Mouse (Mus musculus) embryonic facial prominence, embryonic 12.5 days (tissue): ENCODE results near the gene Odc1. TPM values are rescaled to one million over a fixed set of nuclear protein-coding genes. Genes with fewer than 3 reads are reported as not detected.

Experiments used
- ATAC-seq: fragments of 200-750 bp; cut with Nextera tagmentation; 2 replicates; pipeline ENCODE4 v1.8.0; 2017; ENCODE audit not compliant: insufficient number of reproducible peaks, insufficient read depth, low FRiP score, low TSS enrichment
- H3K27ac ChIP-seq: fragments of 300-500 bp; sonication (generic); 2 replicates; pipeline ENCODE4 v1.5.1; 2016; ENCODE audit warnings: mild to moderate bottlenecking
- H3K27me3 ChIP-seq: fragments of 300-500 bp; sonication (generic); 2 replicates; pipeline ENCODE4 v1.6.1; 2016; ENCODE audit warnings: mild to moderate bottlenecking, moderate library complexity
- H3K36me3 ChIP-seq: fragments of 300-500 bp; sonication (generic); 2 replicates; pipeline ENCODE4 v1.6.1; 2016; ENCODE audit warnings: mild to moderate bottlenecking
- H3K4me1 ChIP-seq: fragments of 300-500 bp; sonication (generic); 2 replicates; pipeline ENCODE4 v1.6.1; 2016
- H3K4me2 ChIP-seq: fragments of 300-500 bp; sonication (generic); replicated peaks from 2 replicates; pipeline ENCODE4 v1.6.1; 2016; ENCODE audit warnings: mild to moderate bottlenecking, moderate library complexity
- H3K4me3 ChIP-seq: fragments of 300-500 bp; sonication (generic); 2 replicates; pipeline ENCODE4 v1.5.1; 2016; ENCODE audit warnings: mild to moderate bottlenecking
- H3K9ac ChIP-seq: fragments of 300-500 bp; sonication (generic); 2 replicates; pipeline ENCODE4 v1.6.1; 2016; ENCODE audit warnings: mild to moderate bottlenecking, moderate library complexity
- H3K9me3 ChIP-seq: fragments of 300-500 bp; sonication (generic); 2 replicates; pipeline ENCODE4 v1.6.1; 2016; ENCODE audit warnings: mild to moderate bottlenecking, moderate library complexity
- WGBS: fragments of 180-500 bp; shearing (Covaris S2); methylation state at CpG from one replicate; pipeline ENCODE4 v1.1.7; 2016; 5-methylcytosine and 5-hydroxymethylcytosine counted together
- polyA plus RNA-seq: library from polyadenylated mRNA; unstranded; fragments of >200 nt; fragmentation: Nextera tagmentation; extraction: Ambion mirVana; gene quantifications from 2 replicates; pipeline ENCODE4 v1.2.1, GENCODE M21; 2016

Odc1 gene
- polyA plus RNA-seq, 1 experiment from 2014 or later: 277 TPM

GRCm38 (mm10) chr12:17574591-17574990, 30.0 kb downstream of the Odc1 start:
- Histone ChIP-seq H3K36me3 (no peaks in the 10 kb centered on the region), H3K4me1 (no peaks in the 10 kb centered on the region), H3K27me3 (no peaks in the 10 kb centered on the region), H3K4me2 (no peak overlapping the region), H3K4me3 (no peak overlapping the region), H3K9me3 (no peaks in the 10 kb centered on the region), H3K9ac (no peak overlapping the region), H3K27ac (no peak overlapping the region)
- 80% methylated on average over 4 of the region's 4 CpGs for WGBS
- ATAC-seq: no peak

GRCm38 (mm10) chr12:17575156-17575910, 30.7 kb downstream of the Odc1 start:
- H3K4me2 ChIP-seq: no peak overlapping the region
- 54% methylated on average over 5 of the region's 5 CpGs for WGBS

GRCm38 (mm10) chr12:17576041-17576440, 31.4 kb downstream of the Odc1 start:
- no peak overlapping the region for H3K4me3 ChIP-seq
- no peaks in the 10 kb centered on the region for H3K27me3 ChIP-seq
- no peaks in the 10 kb centered on the region for H3K4me1 ChIP-seq
- WGBS: 10% methylated on average over 6 of the region's 6 CpGs
- no peak overlapping the region for H3K9ac ChIP-seq
- H3K9me3 ChIP-seq: no peaks in the 10 kb centered on the region
- no peak overlapping the region for H3K27ac ChIP-seq
- H3K4me2 ChIP-seq: no peak overlapping the region
- no peaks in the 10 kb centered on the region for H3K36me3 ChIP-seq
- no peak for ATAC-seq

More at GRCm38 (mm10) chr12:17575156-17575910, 30.7 kb downstream of the Odc1 start:
- H3K27ac ChIP-seq: no peak overlapping the region
- H3K4me3 ChIP-seq: no peak overlapping the region
- H3K4me1 ChIP-seq: no peaks in the 10 kb centered on the region
- H3K36me3 ChIP-seq: no peaks in the 10 kb centered on the region
- no peak overlapping the region for H3K9ac ChIP-seq
- H3K27me3 ChIP-seq: no peaks in the 10 kb centered on the region
- H3K9me3 ChIP-seq: no peaks in the 10 kb centered on the region
- no peak for ATAC-seq

GRCm38 (mm10) chr12:17578601-17579000, 34.0 kb downstream of the Odc1 start:
- Histone ChIP-seq H3K4me2 (no peak overlapping the region), H3K9ac (no peak overlapping the region), H3K27ac (no peak overlapping the region), H3K4me3 (no peak overlapping the region), H3K9me3 (no peaks in the 10 kb centered on the region), H3K4me1 (peaks cover 5% of the 10 kb centered on the region; the same call in 1 of the 2 replicates), H3K27me3 (no peaks in the 10 kb centered on the region), H3K36me3 (no peaks in the 10 kb centered on the region)
- 25% methylated on average over 4 of the region's 4 CpGs for WGBS
- no peak for ATAC-seq

- H3K9ac ChIP-seq: no peak overlapping the region
- 67% methylated on average over 6 of the region's 6 CpGs for WGBS
- ATAC-seq: no peak
- H3K4me3 ChIP-seq: no peak overlapping the region
- no peaks in the 10 kb centered on the region for H3K9me3 ChIP-seq
- H3K27me3 ChIP-seq: no peaks in the 10 kb centered on the region
- H3K4me2 ChIP-seq: no peak overlapping the region
- peaks cover 14% of the 10 kb centered on the region; the same call in 1 of the 2 replicates for H3K4me1 ChIP-seq
- H3K36me3 ChIP-seq: no peaks in the 10 kb centered on the region
- no peak overlapping the region for H3K27ac ChIP-seq
These were observed 36.4 kb downstream of the Odc1 start for GRCm38 (mm10) chr12:17581001-17581400.

- Histone ChIP-seq H3K27me3 (no peaks in the 10 kb centered on the region), H3K27ac (no peak overlapping the region), H3K4me3 (no peak overlapping the region), H3K9ac (no peak overlapping the region), H3K4me1 (peaks cover 14% of the 10 kb centered on the region; the same call in 1 of the 2 replicates), H3K9me3 (no peaks in the 10 kb centered on the region), H3K4me2 (no peak overlapping the region), H3K36me3 (no peaks in the 10 kb centered on the region)
- WGBS: 94% methylated on average over 4 of the region's 4 CpGs
- no peak for ATAC-seq
These were observed 37.8 kb downstream of the Odc1 start for GRCm38 (mm10) chr12:17582406-17582805.

GRCm38 (mm10) chr12:17583860-17584259, 39.3 kb downstream of the Odc1 start:
- no peaks in the 10 kb centered on the region for H3K36me3 ChIP-seq
- H3K9ac ChIP-seq: no peak overlapping the region
- 11% methylated on average over 3 of the region's 3 CpGs for WGBS
- no peaks in the 10 kb centered on the region for H3K27me3 ChIP-seq
- H3K4me1 ChIP-seq: peaks cover 14% of the 10 kb centered on the region; the same call in 1 of the 2 replicates
- no peak overlapping the region for H3K4me2 ChIP-seq
- H3K27ac ChIP-seq: peak overlapping the region; percentile 67
- no peaks in the 10 kb centered on the region for H3K9me3 ChIP-seq
- ATAC-seq: peak; percentile 89
- no peak overlapping the region for H3K4me3 ChIP-seq

- no peak overlapping the region for H3K27ac ChIP-seq
- no peaks in the 10 kb centered on the region for H3K36me3 ChIP-seq
- 77% methylated on average over 3 of the region's 3 CpGs for WGBS
- H3K4me3 ChIP-seq: no peak overlapping the region
- H3K9ac ChIP-seq: no peak overlapping the region
- no peaks in the 10 kb centered on the region for H3K9me3 ChIP-seq
- no peaks in the 10 kb centered on the region for H3K27me3 ChIP-seq
- peaks cover 14% of the 10 kb centered on the region; the same call in 1 of the 2 replicates for H3K4me1 ChIP-seq
- H3K4me2 ChIP-seq: no peak overlapping the region
- no peak for ATAC-seq
These were observed 41.4 kb downstream of the Odc1 start for GRCm38 (mm10) chr12:17586011-17586410.

GRCm38 (mm10) chr12:17588436-17588835, 43.8 kb downstream of the Odc1 start:
- Histone ChIP-seq H3K36me3 (no peaks in the 10 kb centered on the region), H3K4me2 (no peak overlapping the region), H3K27me3 (no peaks in the 10 kb centered on the region), H3K4me3 (no peak overlapping the region), H3K9ac (no peak overlapping the region), H3K4me1 (peaks cover 11% of the 10 kb centered on the region; the same call in 1 of the 2 replicates), H3K27ac (no peak overlapping the region), H3K9me3 (no peaks in the 10 kb centered on the region)
- no peak for ATAC-seq
- WGBS: 90% methylated on average over 3 of the region's 3 CpGs

- no peaks in the 10 kb centered on the region for H3K36me3 ChIP-seq
- H3K27ac ChIP-seq: no peak overlapping the region
- no peak overlapping the region for H3K4me2 ChIP-seq
- H3K27me3 ChIP-seq: no peaks in the 10 kb centered on the region
- H3K9ac ChIP-seq: no peak overlapping the region
- WGBS: 91% methylated on average over 7 of the region's 7 CpGs
- H3K4me3 ChIP-seq: no peak overlapping the region
- no peaks in the 10 kb centered on the region for H3K9me3 ChIP-seq
- peaks cover 5% of the 10 kb centered on the region; the same call in 1 of the 2 replicates for H3K4me1 ChIP-seq
- ATAC-seq: no peak
These were observed 44.5 kb downstream of the Odc1 start for GRCm38 (mm10) chr12:17588906-17589612.

GRCm38 (mm10) chr12:17591249-17591648, 46.7 kb downstream of the Odc1 start:
- Histone ChIP-seq H3K27ac (no peak overlapping the region), H3K36me3 (no peaks in the 10 kb centered on the region), H3K27me3 (no peaks in the 10 kb centered on the region), H3K4me2 (no peak overlapping the region), H3K4me1 (no peaks in the 10 kb centered on the region), H3K9me3 (no peaks in the 10 kb centered on the region), H3K4me3 (no peak overlapping the region), H3K9ac (no peak overlapping the region)
- ATAC-seq: no peak
- 83% methylated on average over 4 of the region's 4 CpGs for WGBS

- H3K27ac ChIP-seq: no peak overlapping the region
- no peak overlapping the region for H3K9ac ChIP-seq
- H3K27me3 ChIP-seq: no peaks in the 10 kb centered on the region
- H3K4me3 ChIP-seq: no peak overlapping the region
- H3K36me3 ChIP-seq: no peaks in the 10 kb centered on the region
- H3K9me3 ChIP-seq: no peaks in the 10 kb centered on the region
- no peak for ATAC-seq
- no peak overlapping the region for H3K4me2 ChIP-seq
- H3K4me1 ChIP-seq: no peaks in the 10 kb centered on the region
- WGBS: 68% methylated on average over 2 of the region's 2 CpGs
These were observed 49.4 kb downstream of the Odc1 start for GRCm38 (mm10) chr12:17593956-17594355.
